Mouse (Mus musculus): ENCODE data around the gene Tbx20. TPM values are rescaled to one million over a fixed set of nuclear protein-coding genes. Genes with fewer than 3 reads are reported as not detected.

Gene Tbx20
- 60.0 and 80.5 TPM in 2 replicates for polyA plus RNA-seq (2014; fragmentation: Nextera tagmentation; extraction: Ambion mirVana)

DNA sequence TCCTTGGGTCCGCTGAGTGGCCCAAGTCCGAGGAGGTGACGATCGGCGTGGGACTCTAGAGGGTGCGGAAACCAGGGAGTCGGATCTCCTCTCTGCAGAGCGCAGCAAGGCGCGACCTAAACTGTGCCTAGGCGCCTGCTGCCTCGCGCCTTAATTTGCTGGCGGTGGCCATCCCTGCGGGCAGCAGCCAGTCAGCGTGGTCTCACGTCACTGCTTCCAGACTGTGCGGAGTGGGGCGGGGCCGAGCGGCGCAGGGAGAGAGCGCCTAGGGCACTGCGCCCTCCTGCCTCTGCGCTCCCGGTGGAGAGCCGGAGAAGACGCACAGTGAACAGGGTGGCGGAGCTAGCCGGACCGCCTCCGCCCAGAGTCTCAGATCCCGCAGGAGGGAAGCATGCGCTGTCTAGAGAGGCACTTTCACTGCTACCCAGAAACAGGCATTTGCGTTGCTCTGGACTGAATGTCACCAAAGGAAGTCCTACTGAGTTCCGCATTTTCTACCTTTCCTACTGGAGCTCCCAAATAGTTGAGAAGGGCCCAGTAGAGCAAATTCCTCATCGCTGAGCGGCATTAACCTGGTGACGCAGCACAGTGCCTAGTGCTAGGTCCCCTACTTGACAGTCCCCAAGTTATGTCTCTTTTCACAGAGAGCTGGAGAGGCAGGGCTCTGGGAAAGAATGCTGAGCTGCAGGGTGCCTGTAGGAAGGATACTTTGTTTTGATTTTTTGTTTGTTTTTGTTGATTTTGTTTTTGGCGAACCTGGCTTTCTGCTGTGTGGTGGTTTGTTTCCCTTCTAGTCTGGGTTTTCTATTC, at the start of gene Tbx20:
Gene Tbx20, minus strand, starts transcription at position 144 of the 810 bp plus-strand sequence.
- Histone ChIP-seq H3K27ac (ENCODE audit: low read depth, low read length) (peak within 1 kb of the TSS; percentile 99), H3K36me3 (ENCODE audit: control insufficient read depth, insufficient read depth, low read length) (peaks cover 6% of the 10 kb centered on the region; the same call in 1 of the 2 replicates), H3K4me1 (ENCODE audit: control insufficient read depth, insufficient read depth, low read length) (peaks cover 16% of the 10 kb centered on the region), H3K4me2 (peak within 1 kb of the TSS; percentile 86), H3K27me3 (ENCODE audit: control insufficient read depth, insufficient read depth, low read length) (no peaks in the 10 kb centered on the region), H3K9me3 (replicated peaks; ENCODE audit: control insufficient read depth, low read length) (no peaks in the 10 kb centered on the region), H3K4me3 (ENCODE audit: low read depth, low read length) (peak within 1 kb of the TSS; percentile 79), H3K9ac (ENCODE audit: low read depth, low read length) (peak within 1 kb of the TSS; percentile 98)
- under 1% methylated on average over 40 of the region's 40 CpGs for WGBS (ENCODE audit: insufficient replicate concordance)
- ATAC-seq (replicated peaks; ENCODE audit: insufficient number of reproducible peaks, low FRiP score, low TSS enrichment) = peak; percentile 96

DNA sequence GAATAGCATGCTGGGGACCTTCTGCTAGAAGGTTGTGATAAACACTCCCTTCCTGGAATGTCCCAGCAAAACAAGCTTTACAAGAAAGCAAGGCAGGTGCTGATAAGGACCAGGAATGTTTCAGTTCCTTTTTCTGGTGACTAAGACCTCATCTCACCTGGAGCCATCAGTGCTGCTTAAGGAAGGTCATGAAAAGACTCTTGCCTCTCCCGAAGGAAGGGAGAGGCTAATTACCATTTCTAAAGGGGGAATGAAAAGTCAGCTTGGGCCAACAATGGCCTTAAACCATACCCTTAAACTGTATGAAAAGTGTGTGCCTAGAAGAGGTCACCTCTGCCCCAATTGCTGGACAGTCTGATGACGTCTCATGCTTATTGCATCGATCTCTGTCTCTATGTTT, 44.4 kb upstream of the Tbx20 start:
- no peaks in the 10 kb centered on the region for H3K9me3 ChIP-seq (replicated peaks; ENCODE audit: control insufficient read depth, low read length)
- no peak overlapping the region for H3K27ac ChIP-seq (ENCODE audit: low read depth, low read length)
- no peak overlapping the region for H3K4me2 ChIP-seq
- no peaks in the 10 kb centered on the region for H3K36me3 ChIP-seq (ENCODE audit: control insufficient read depth, insufficient read depth, low read length)
- ATAC-seq (replicated peaks; ENCODE audit: insufficient number of reproducible peaks, low FRiP score, low TSS enrichment) = no peak
- H3K4me3 ChIP-seq (ENCODE audit: low read depth, low read length) = no peak overlapping the region
- no peaks in the 10 kb centered on the region for H3K4me1 ChIP-seq (ENCODE audit: control insufficient read depth, insufficient read depth, low read length)
- 66% methylated on average over 3 of the region's 3 CpGs for WGBS (ENCODE audit: insufficient replicate concordance)
- no peak overlapping the region for H3K9ac ChIP-seq (ENCODE audit: low read depth, low read length)
- no peaks in the 10 kb centered on the region for H3K27me3 ChIP-seq (ENCODE audit: control insufficient read depth, insufficient read depth, low read length)

- H3K4me1 ChIP-seq (ENCODE audit: control insufficient read depth, insufficient read depth, low read length) = no peaks in the 10 kb centered on the region
- H3K4me2 ChIP-seq = no peak overlapping the region
- H3K36me3 ChIP-seq (ENCODE audit: control insufficient read depth, insufficient read depth, low read length) = no peaks in the 10 kb centered on the region
- no peak for ATAC-seq (replicated peaks; ENCODE audit: insufficient number of reproducible peaks, low FRiP score, low TSS enrichment)
- H3K4me3 ChIP-seq (ENCODE audit: low read depth, low read length) = no peak overlapping the region
- H3K27ac ChIP-seq (ENCODE audit: low read depth, low read length) = no peak overlapping the region
- no peaks in the 10 kb centered on the region for H3K27me3 ChIP-seq (ENCODE audit: control insufficient read depth, insufficient read depth, low read length)
- H3K9ac ChIP-seq (ENCODE audit: low read depth, low read length) = no peak overlapping the region
- no peaks in the 10 kb centered on the region for H3K9me3 ChIP-seq (replicated peaks; ENCODE audit: control insufficient read depth, low read length)
- 79% methylated on average over 6 of the region's 6 CpGs for WGBS (ENCODE audit: insufficient replicate concordance)
These were observed 38.4 kb upstream of the Tbx20 start for GRCm38 (mm10) chr9:24812461-24812860.

DNA sequence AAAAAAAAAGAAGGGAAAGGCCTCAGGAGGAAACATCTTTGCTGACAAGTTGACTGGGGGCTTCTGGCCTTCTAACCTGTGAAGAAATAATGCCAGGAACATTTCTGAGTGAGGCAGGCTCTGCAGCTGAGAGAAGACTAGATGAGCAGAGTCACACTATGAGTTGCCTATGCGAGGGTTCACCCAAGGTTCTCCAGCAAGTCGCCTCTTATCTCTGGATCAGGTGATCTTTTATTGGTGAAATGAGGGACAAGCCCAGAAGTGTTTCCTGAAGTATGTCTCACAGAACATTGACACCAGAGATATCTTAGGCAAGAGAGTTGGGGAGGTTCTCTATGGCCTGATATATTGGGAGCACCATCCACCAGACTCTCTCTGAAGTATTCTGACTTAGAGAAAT, 18.0 kb upstream of the Tbx20 start:
- no peak overlapping the region for H3K4me3 ChIP-seq (ENCODE audit: low read depth, low read length)
- no peaks in the 10 kb centered on the region for H3K36me3 ChIP-seq (ENCODE audit: control insufficient read depth, insufficient read depth, low read length)
- no peaks in the 10 kb centered on the region for H3K9me3 ChIP-seq (replicated peaks; ENCODE audit: control insufficient read depth, low read length)
- no peak overlapping the region for H3K9ac ChIP-seq (ENCODE audit: low read depth, low read length)
- H3K4me2 ChIP-seq = no peak overlapping the region
- ATAC-seq (replicated peaks; ENCODE audit: insufficient number of reproducible peaks, low FRiP score, low TSS enrichment) = no peak
- WGBS (ENCODE audit: insufficient replicate concordance) = 43% methylated on average over 2 of the region's 2 CpGs
- no peak overlapping the region for H3K27ac ChIP-seq (ENCODE audit: low read depth, low read length)
- H3K27me3 ChIP-seq (ENCODE audit: control insufficient read depth, insufficient read depth, low read length) = no peaks in the 10 kb centered on the region
- peaks cover 2% of the 10 kb centered on the region; the same call in 1 of the 2 replicates for H3K4me1 ChIP-seq (ENCODE audit: control insufficient read depth, insufficient read depth, low read length)

- no peak overlapping the region for H3K4me3 ChIP-seq (ENCODE audit: low read depth, low read length)
- WGBS (ENCODE audit: insufficient replicate concordance) = 39% methylated on average over 3 of the region's 3 CpGs
- H3K36me3 ChIP-seq (ENCODE audit: control insufficient read depth, insufficient read depth, low read length) = no peaks in the 10 kb centered on the region
- no peaks in the 10 kb centered on the region for H3K9me3 ChIP-seq (replicated peaks; ENCODE audit: control insufficient read depth, low read length)
- no peak overlapping the region for H3K27ac ChIP-seq (ENCODE audit: low read depth, low read length)
- no peak for ATAC-seq (replicated peaks; ENCODE audit: insufficient number of reproducible peaks, low FRiP score, low TSS enrichment)
- H3K27me3 ChIP-seq (ENCODE audit: control insufficient read depth, insufficient read depth, low read length) = no peaks in the 10 kb centered on the region
- peaks cover 2% of the 10 kb centered on the region; the same call in 1 of the 2 replicates for H3K4me1 ChIP-seq (ENCODE audit: control insufficient read depth, insufficient read depth, low read length)
- H3K4me2 ChIP-seq = no peak overlapping the region
- no peak overlapping the region for H3K9ac ChIP-seq (ENCODE audit: low read depth, low read length)
These were observed 15.3 kb upstream of the Tbx20 start for GRCm38 (mm10) chr9:24789396-24789795.

- no peak overlapping the region for H3K9ac ChIP-seq (ENCODE audit: low read depth, low read length)
These were observed 8.2 kb upstream of the Tbx20 start for GRCm38 (mm10) chr9:24782338-24782737.

DNA sequence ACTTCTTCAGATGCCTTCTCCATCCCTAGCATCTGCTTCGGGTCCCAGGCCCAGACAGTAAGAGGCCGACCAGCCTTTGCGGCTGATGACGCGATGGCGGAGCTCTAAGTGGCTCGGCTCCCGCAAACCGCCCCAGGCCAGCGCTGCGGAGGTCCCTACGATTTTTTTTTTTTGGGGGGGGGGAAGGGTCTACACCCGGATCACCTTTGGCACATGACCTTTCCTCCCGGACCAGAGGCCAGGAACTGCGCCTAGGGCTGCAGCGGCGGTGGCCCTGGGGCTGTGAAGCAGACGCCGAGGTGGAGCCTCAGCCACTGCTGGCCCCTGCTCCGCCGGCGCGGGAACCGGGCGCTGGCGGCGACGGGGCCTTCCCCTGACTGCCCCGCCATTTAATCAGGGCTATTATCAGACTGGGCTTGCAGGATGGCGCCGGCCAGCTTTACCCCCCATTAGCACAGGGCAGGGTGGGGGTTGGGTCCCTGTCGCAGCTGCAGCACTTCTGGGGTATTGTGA, 6.9 kb upstream of the Tbx20 start:
- WGBS (ENCODE audit: insufficient replicate concordance) = 0% methylated on average over 32 of the region's 32 CpGs

More at GRCm38 (mm10) chr9:24782338-24782737, 8.2 kb upstream of the Tbx20 start:
- ATAC-seq (replicated peaks; ENCODE audit: insufficient number of reproducible peaks, low FRiP score, low TSS enrichment) = no peak
- H3K9me3 ChIP-seq (replicated peaks; ENCODE audit: control insufficient read depth, low read length) = no peaks in the 10 kb centered on the region
- 30% methylated on average over 3 of the region's 3 CpGs for WGBS (ENCODE audit: insufficient replicate concordance)
- H3K36me3 ChIP-seq (ENCODE audit: control insufficient read depth, insufficient read depth, low read length) = no peaks in the 10 kb centered on the region
- H3K4me2 ChIP-seq = no peak overlapping the region
- peak overlapping the region; percentile 0; the same call in 1 of the 2 replicates for H3K27ac ChIP-seq (ENCODE audit: low read depth, low read length)
- H3K27me3 ChIP-seq (ENCODE audit: control insufficient read depth, insufficient read depth, low read length) = no peaks in the 10 kb centered on the region
- H3K4me1 ChIP-seq (ENCODE audit: control insufficient read depth, insufficient read depth, low read length) = peaks cover 23% of the 10 kb centered on the region
- no peak overlapping the region for H3K4me3 ChIP-seq (ENCODE audit: low read depth, low read length)

DNA sequence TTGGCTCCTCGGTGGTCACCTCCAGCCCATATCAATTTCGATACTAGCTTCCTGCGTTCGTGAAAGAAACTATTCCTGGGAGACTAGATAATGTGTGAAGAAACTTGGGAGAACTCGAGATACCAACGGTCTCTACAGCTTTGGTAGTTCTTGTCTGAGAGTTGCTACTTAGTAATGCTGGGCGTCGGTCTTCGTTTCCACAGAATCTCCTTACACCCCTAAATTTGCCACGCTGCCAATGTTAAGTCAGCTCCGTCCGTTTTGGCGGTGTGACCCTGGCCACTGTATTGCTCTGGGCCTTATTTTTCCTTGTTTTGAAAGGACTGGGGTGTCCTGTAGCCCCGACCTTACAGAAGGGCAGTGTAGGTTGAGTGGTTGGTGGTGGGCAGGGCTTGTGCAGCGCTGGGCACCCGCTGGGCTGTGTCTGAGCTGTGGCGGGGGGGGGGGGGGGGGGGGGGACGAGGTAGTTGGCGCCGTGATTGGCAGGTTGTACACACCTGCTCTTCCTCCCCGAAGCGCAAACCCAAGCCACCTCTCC, 6.4 kb upstream of the Tbx20 start:
- H3K9me3 ChIP-seq (replicated peaks; ENCODE audit: control insufficient read depth, low read length) = no peaks in the 10 kb centered on the region
- peak overlapping the region; percentile 52 for H3K4me3 ChIP-seq (ENCODE audit: low read depth, low read length)
- H3K9ac ChIP-seq (ENCODE audit: low read depth, low read length) = peak overlapping the region; percentile 81
- WGBS (ENCODE audit: insufficient replicate concordance) = 5% methylated on average over 21 of the region's 22 CpGs
- H3K4me2 ChIP-seq = peak overlapping the region; percentile 90
- no peaks in the 10 kb centered on the region for H3K36me3 ChIP-seq (ENCODE audit: control insufficient read depth, insufficient read depth, low read length)
- peak overlapping the region; percentile 67 for H3K27ac ChIP-seq (ENCODE audit: low read depth, low read length)
- H3K4me1 ChIP-seq (ENCODE audit: control insufficient read depth, insufficient read depth, low read length) = peaks cover 25% of the 10 kb centered on the region
- ATAC-seq (replicated peaks; ENCODE audit: insufficient number of reproducible peaks, low FRiP score, low TSS enrichment) = 0 out of 2 replicates have a peak, but pooled peaks have one; percentile 27
- H3K27me3 ChIP-seq (ENCODE audit: control insufficient read depth, insufficient read depth, low read length) = no peaks in the 10 kb centered on the region

More for the DNA sequence above, 6.9 kb upstream of the Tbx20 start:
- peak overlapping the region; percentile 52 for H3K4me3 ChIP-seq (ENCODE audit: low read depth, low read length)
- no peaks in the 10 kb centered on the region for H3K9me3 ChIP-seq (replicated peaks; ENCODE audit: control insufficient read depth, low read length)
- H3K27me3 ChIP-seq (ENCODE audit: control insufficient read depth, insufficient read depth, low read length) = no peaks in the 10 kb centered on the region
- peak overlapping the region; percentile 67 for H3K27ac ChIP-seq (ENCODE audit: low read depth, low read length)
- peak; percentile 46 for ATAC-seq (replicated peaks; ENCODE audit: insufficient number of reproducible peaks, low FRiP score, low TSS enrichment)
- H3K9ac ChIP-seq (ENCODE audit: low read depth, low read length) = peak overlapping the region; percentile 81
- no peaks in the 10 kb centered on the region for H3K36me3 ChIP-seq (ENCODE audit: control insufficient read depth, insufficient read depth, low read length)
- peak overlapping the region; percentile 90 for H3K4me2 ChIP-seq
- peaks cover 23% of the 10 kb centered on the region for H3K4me1 ChIP-seq (ENCODE audit: control insufficient read depth, insufficient read depth, low read length)
